Mouse (Mus musculus) limb, embryonic 11.5 days (tissue): Measurements from ENCODE around the gene Pla2g2d. TPM values are rescaled to one million over a fixed set of nuclear protein-coding genes. Genes with fewer than 3 reads are reported as not detected.
"Not testable (repeated sequence)": the region's sequence is repeated elsewhere in the genome, so short reads cannot be mapped to it uniquely, and the experiment has no call there.

Source experiments
- ATAC-seq: fragments of 200-750 bp; cut with Nextera tagmentation; 2 replicates; pipeline ENCODE4 v1.8.0; 2017; ENCODE audit warnings: low read depth; ENCODE audit not compliant: insufficient number of reproducible peaks, low FRiP score, low TSS enrichment
- DNase-seq: peaks from one replicate; pipeline ENCODE4 v3.0.0-alpha.2; 2015; ENCODE audit warnings: low spot score
- H3K27ac ChIP-seq: fragments of 300-500 bp; sonication (generic); replicated peaks from 2 replicates; pipeline ENCODE4 v1.5.1; 2014; ENCODE audit warnings: low read depth, mild to moderate bottlenecking, low read length
- H3K27me3 ChIP-seq: fragments of 300-500 bp; sonication (generic); 2 replicates; pipeline ENCODE4 v1.6.1; 2014; ENCODE audit warnings: mild to moderate bottlenecking, low read length, mixed read lengths; ENCODE audit not compliant: control insufficient read depth, insufficient read depth
- H3K36me3 ChIP-seq: fragments of 300-500 bp; sonication (generic); 2 replicates; pipeline ENCODE4 v1.6.1; 2014; ENCODE audit warnings: mild to moderate bottlenecking, low read length, moderate library complexity, mixed read lengths; ENCODE audit not compliant: control insufficient read depth, insufficient read depth
- H3K4me1 ChIP-seq: fragments of 300-500 bp; sonication (generic); 2 replicates; pipeline ENCODE4 v1.6.1; 2014; ENCODE audit warnings: low read length, mixed read lengths; ENCODE audit not compliant: control insufficient read depth, insufficient read depth
- H3K4me2 ChIP-seq: fragments of 300-500 bp; sonication (generic); 2 replicates; pipeline ENCODE4 v1.6.1; 2014; ENCODE audit warnings: low read depth, mild to moderate bottlenecking, moderate library complexity; ENCODE audit not compliant: severe bottlenecking
- H3K4me3 ChIP-seq: fragments of 300-500 bp; sonication (generic); 2 replicates; pipeline ENCODE4 v1.5.1; 2014; ENCODE audit warnings: low read depth, low read length
- H3K9ac ChIP-seq: fragments of 300-500 bp; sonication (generic); 2 replicates; pipeline ENCODE4 v1.6.1; 2014; ENCODE audit warnings: mild to moderate bottlenecking, low read length
- H3K9me3 ChIP-seq: fragments of 300-500 bp; sonication (generic); 2 replicates; pipeline ENCODE4 v1.6.1; 2016; ENCODE audit warnings: low read length; ENCODE audit not compliant: control insufficient read depth
- WGBS: fragments of 180-500 bp; shearing (Covaris S2); extraction: QIAGEN DNeasy Blood & Tissue Kit; methylation state at CpG from one replicate; pipeline ENCODE4 v1.1.7; 2014; 5-methylcytosine and 5-hydroxymethylcytosine counted together
- polyA plus RNA-seq: library from polyadenylated mRNA; unstranded; fragments of >200 nt; fragmentation: Nextera tagmentation; extraction: Ambion mirVana; gene quantifications from 2 replicates; pipeline ENCODE4 v1.2.1, GENCODE M21; 2014

The Pla2g2d gene
- polyA plus RNA-seq, 1 experiment from 2014 or later = not detected

GRCm38 (mm10) chr4:138819101-138819500, 43.6 kb downstream of the Pla2g2d start:
- Histone ChIP-seq H3K9me3 (peaks cover 2% of the 10 kb centered on the region; the same call in 1 of the 2 replicates), H3K36me3 (no peaks in the 10 kb centered on the region), H3K4me2 (no peak overlapping the region), H3K9ac (no peak overlapping the region), H3K27me3 (no peaks in the 10 kb centered on the region), H3K4me3 (no peak overlapping the region), H3K4me1 (no peaks in the 10 kb centered on the region), H3K27ac (no peak overlapping the region)
- WGBS = 40% methylated on average over 8 of the region's 8 CpGs
- ATAC-seq (no peak), DNase-seq (no peak)

- no peak overlapping the region for H3K4me2 ChIP-seq
- H3K36me3 ChIP-seq = no peaks in the 10 kb centered on the region
- no peak overlapping the region for H3K27ac ChIP-seq
- no peak for ATAC-seq
- 92% methylated on average over 2 of the region's 2 CpGs for WGBS
- DNase-seq = no peak
- no peak overlapping the region for H3K4me3 ChIP-seq
- no peak overlapping the region for H3K9ac ChIP-seq
- no peaks in the 10 kb centered on the region; the same call in 1 of the 2 replicates for H3K4me1 ChIP-seq
- H3K27me3 ChIP-seq = no peaks in the 10 kb centered on the region
- peaks cover 2% of the 10 kb centered on the region; the same call in 1 of the 2 replicates for H3K9me3 ChIP-seq
These were observed 45.5 kb downstream of the Pla2g2d start for GRCm38 (mm10) chr4:138821036-138821435.

GRCm38 (mm10) chr4:138824161-138824560, 48.6 kb downstream of the Pla2g2d start:
- H3K9ac ChIP-seq, H3K9me3 ChIP-seq, H3K4me3 ChIP-seq, H3K27ac ChIP-seq, H3K36me3 ChIP-seq, H3K27me3 ChIP-seq, ATAC-seq, H3K4me2 ChIP-seq, DNase-seq, H3K4me1 ChIP-seq: not testable (repeated sequence)
- 78% methylated on average over 2 of the region's 2 CpGs for WGBS

- H3K27ac ChIP-seq = no peak overlapping the region
- H3K36me3 ChIP-seq = no peaks in the 10 kb centered on the region
- peaks cover 2% of the 10 kb centered on the region; the same call in 1 of the 2 replicates for H3K9me3 ChIP-seq
- 81% methylated on average over 2 of the region's 2 CpGs for WGBS
- no peaks in the 10 kb centered on the region for H3K27me3 ChIP-seq
- no peak overlapping the region for H3K4me2 ChIP-seq
- H3K4me3 ChIP-seq = no peak overlapping the region
- H3K9ac ChIP-seq = no peak overlapping the region
- DNase-seq (peak; percentile 54), ATAC-seq (no peak)
- peaks cover 5% of the 10 kb centered on the region; the same call in 1 of the 2 replicates for H3K4me1 ChIP-seq
These were observed 49.1 kb downstream of the Pla2g2d start for GRCm38 (mm10) chr4:138824660-138825059.

- WGBS = 15% methylated on average over 18 of the region's 18 CpGs
- no peak overlapping the region for H3K27ac ChIP-seq
These were observed 50.4 kb downstream of the Pla2g2d start for GRCm38 (mm10) chr4:138825751-138826567.

GRCm38 (mm10) chr4:138827147-138827546, 51.6 kb downstream of the Pla2g2d start:
- peak; percentile 36 for DNase-seq

More at GRCm38 (mm10) chr4:138825751-138826567, 50.4 kb downstream of the Pla2g2d start:
- no peak for ATAC-seq
- no peak overlapping the region for H3K4me3 ChIP-seq
- no peak overlapping the region for H3K4me2 ChIP-seq
- no peaks in the 10 kb centered on the region for H3K27me3 ChIP-seq
- peaks cover 2% of the 10 kb centered on the region; the same call in 1 of the 2 replicates for H3K9me3 ChIP-seq
- H3K4me1 ChIP-seq = peaks cover 11% of the 10 kb centered on the region
- no peak overlapping the region for H3K9ac ChIP-seq
- peak; percentile 56 for DNase-seq
- H3K36me3 ChIP-seq = no peaks in the 10 kb centered on the region

More at GRCm38 (mm10) chr4:138827147-138827546, 51.6 kb downstream of the Pla2g2d start:
- no peak overlapping the region for H3K27ac ChIP-seq
- H3K36me3 ChIP-seq = no peaks in the 10 kb centered on the region
- ATAC-seq = no peak
- 50% methylated on average over 11 of the region's 11 CpGs for WGBS
- no peaks in the 10 kb centered on the region for H3K27me3 ChIP-seq
- no peak overlapping the region for H3K4me3 ChIP-seq
- H3K9me3 ChIP-seq = peaks cover 2% of the 10 kb centered on the region; the same call in 1 of the 2 replicates
- peaks cover 11% of the 10 kb centered on the region for H3K4me1 ChIP-seq
- no peak overlapping the region for H3K4me2 ChIP-seq
- H3K9ac ChIP-seq = no peak overlapping the region

Other genes with a start within 250 kb of the Pla2g2d start
- gene Vwa5b1, start 139.9 kb upstream of the Pla2g2d start, polyA plus RNA-seq = 0.11 TPM in 1 of 2 replicates, not detected in the other
- 0.27 and 1.1 TPM in 2 replicates for gene Pla2g2c, start 50.9 kb upstream of the Pla2g2d start, polyA plus RNA-seq
- 1.9 and 2.3 TPM in 2 replicates for gene Ubxn10, start 38.6 kb upstream of the Pla2g2d start, polyA plus RNA-seq
- gene Pla2g2f, start 18.1 kb upstream of the Pla2g2d start, polyA plus RNA-seq = 0.09 and 0.14 TPM in 2 replicates
- gene Pla2g5, start 87.7 kb downstream of the Pla2g2d start, polyA plus RNA-seq = 0.12 TPM in 1 of 2 replicates, not detected in the other
- gene Gm13030, start 98.2 kb downstream of the Pla2g2d start, polyA plus RNA-seq = not detected in 2 replicates
- not detected in 2 replicates for gene Pla2g2e, start 102.2 kb downstream of the Pla2g2d start, polyA plus RNA-seq
- gene Otud3, start 138.2 kb downstream of the Pla2g2d start, polyA plus RNA-seq = 3.6 and 3.7 TPM in 2 replicates
- gene Rnf186, start 191.4 kb downstream of the Pla2g2d start, polyA plus RNA-seq = not detected in 2 replicates
- 1.0 and 1.4 TPM in 2 replicates for gene Tmco4, start 197.2 kb downstream of the Pla2g2d start, polyA plus RNA-seq